Mouse (Mus musculus): ENCODE data around the gene Fbxo44. TPM values are rescaled to one million over a fixed set of nuclear protein-coding genes. Genes with fewer than 3 reads are reported as not detected.

Fbxo44 gene
- 6.9 to 9.2 TPM (median 8.4 TPM) in 4 replicates for total RNA-seq (2023; ENCODE audit: inconsistent age)

DNA sequence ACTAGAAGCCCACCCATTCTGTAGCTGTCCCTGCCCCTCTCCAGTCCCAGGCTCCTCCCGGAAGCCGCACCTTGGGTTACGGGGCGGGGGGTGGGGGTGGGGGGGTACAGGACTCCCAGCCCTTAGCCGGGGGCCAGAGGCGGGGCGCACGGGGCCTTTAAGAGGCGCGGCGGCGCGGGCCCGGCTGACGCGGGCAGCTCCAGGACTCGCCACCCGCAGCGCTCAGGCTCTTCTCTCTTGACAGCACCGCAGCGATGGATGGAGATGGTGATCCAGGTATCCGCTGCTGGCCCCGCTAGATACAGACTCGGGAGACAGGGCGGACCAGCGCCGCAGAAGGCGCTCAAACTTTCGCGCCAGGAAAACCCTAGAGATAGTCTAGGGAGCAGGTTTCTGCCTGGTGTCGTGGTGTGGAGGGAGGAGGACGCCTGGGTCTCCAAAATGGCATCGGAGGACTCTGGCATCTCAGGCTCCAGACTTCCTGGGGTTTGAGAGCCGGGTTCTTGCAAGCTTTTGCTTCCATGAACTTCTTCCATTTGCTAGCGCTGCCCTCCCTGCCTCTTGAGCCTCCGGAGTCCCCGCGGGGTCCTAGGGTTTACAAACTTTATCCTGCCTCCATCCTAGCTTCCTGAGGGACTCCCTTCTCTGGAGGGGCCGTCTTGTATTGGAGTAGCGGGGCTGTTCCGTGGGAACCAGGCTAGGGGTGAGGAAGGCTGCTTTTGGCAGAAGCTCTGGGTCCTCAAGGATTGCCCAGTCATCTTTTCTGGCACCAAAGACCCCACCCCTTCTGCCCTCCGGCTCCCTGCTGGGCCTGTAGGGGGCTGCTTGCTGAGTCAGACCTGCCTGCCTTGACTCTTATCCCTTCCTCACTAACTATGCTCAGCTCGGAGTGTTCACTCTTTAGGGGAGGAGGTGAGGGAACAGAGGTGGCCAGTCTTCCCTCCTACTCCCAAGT lies at the start of gene Fbxo44, which contains the start of gene Fbxo2:
Fbxo44 (minus strand) TSS at position 47 of the 955 bp plus-strand sequence.
Fbxo2 (plus strand) TSS at position 186 of the 955 bp plus-strand sequence.

DNA sequence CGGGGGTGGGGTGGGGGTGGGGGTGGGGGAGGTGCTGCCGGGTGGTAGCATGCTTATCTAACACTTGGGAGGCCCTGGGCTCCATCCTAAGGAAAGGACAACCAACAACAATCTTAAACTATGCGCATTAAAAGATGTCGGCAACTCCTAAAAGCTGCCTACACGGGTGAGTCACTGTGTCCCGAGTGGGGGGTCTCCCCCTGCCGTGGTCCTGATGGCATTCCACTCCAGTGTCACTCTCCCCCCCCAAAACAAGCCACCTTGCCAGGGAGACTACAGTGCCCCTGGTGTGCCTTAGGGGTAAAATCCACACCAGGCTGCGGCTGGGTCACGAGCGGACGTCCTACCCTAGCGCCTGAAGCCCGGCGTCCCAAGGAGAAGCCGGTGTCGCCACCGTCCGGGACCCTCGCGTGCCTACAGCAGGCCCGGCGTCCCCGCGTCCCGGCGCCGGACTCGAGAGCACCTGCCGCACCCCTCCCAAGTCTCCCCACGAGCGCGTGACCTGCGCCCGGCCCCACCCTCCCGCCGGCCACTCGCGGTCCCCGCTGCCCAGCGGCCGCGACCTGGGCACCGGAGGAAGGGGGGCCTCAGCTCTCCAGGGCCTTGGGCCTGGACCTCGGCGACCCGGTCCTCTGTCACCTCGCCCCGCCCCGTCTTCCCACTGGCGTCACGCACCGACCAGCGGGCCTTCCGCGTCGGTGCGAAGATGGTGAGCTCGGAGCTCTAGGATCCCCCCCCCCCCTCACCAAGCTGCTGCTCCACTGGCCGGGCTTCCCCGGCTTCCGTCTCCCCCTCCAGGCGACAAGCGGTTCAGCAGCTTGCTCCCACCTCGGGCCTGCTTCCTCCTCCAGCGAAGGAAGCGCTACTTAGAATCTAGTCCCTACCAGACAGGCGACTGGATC lies 8.8 kb downstream of the Fbxo44 start, which contains the start of gene Fbxo6:
Fbxo6 (minus strand) TSS at position 874 of the 902 bp plus-strand sequence.

DNA sequence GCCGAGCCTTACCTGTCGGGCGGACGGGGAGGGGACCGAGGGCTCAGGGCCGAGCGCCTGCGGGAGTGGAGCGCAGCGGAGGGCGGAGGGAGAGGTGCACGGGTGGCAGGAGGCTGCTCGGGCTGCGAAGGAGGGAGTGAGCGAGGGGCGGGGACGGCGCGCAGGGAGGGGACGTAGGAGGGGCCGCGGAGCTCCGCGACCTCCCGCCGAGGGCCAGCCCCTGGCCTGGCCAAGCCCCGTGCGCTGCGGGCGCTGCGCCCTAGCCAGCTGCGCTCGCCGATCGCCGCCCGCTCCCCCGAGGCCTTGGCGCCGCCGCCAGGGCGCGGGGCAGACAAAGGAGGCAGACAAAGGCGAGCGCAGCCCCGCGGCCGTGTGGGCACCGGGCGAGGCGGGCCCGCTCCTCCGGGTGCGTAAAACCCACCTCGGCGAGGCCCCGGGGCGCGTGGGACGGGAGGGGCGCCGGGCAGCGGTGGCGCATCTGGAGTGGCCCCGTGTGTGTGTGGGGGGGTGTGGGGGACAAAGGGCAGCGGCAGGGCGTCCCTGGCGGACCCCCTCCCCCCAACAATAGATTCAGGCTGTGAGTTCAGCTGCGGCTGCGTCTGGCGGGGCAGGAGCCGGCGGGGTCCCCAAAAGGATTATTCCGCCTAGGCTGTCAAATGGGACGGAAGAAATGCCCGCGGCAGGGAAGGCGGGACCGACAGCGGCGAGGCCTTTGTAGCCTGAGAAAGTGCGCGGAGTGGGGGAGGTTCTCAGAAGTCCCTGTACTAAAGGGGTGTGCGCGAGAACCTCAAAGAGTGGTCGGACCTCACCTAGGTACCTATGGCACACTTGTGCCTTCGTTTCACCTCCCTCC lies 29.5 kb downstream of the Fbxo44 start, which contains the start of gene Draxin:
Draxin (minus strand) TSS at position 138 of the 853 bp plus-strand sequence.

DNA sequence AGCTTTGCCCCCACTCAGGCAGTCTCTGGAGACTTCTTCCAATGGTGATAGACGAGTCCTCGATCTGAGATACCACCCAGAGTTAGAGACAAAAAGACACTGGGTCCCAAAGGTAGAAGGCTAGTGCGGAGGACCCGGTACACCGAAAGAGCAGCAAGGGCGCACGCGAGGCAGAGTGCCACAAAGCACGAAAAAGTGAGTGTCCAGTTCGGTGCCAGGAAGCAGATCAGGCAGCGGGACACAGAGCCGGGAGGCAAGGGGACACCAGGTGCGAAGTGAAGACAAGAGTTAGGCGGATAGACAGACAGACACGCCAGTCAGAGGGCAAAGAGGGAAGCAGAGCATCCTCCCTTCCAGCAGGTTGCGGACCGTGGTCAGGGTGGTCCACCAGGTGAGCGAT lies 30.1 kb downstream of the Fbxo44 start, which contains the start of gene Mad2l2:
Mad2l2 (plus strand) TSS at position 252 of the 400 bp plus-strand sequence.

Other genes starting within 250 kb of the Fbxo44 start
- gene Plod1, start 223.7 kb downstream of the Fbxo44 start, total RNA-seq (2023; ENCODE audit: inconsistent age): 5.7 to 8.3 TPM (median 6.9 TPM) in 4 replicates
- gene 2510039O18Rik, start 219.6 kb downstream of the Fbxo44 start, total RNA-seq (2023; ENCODE audit: inconsistent age): 62.9 to 69.5 TPM (median 66.9 TPM) in 4 replicates
- not detected in 4 replicates for gene Nppb, start 174.7 kb downstream of the Fbxo44 start, total RNA-seq (2023; ENCODE audit: inconsistent age)
- gene Nppa, start 159.8 kb downstream of the Fbxo44 start, total RNA-seq (2023; ENCODE audit: inconsistent age): not detected in 4 replicates
- gene Clcn6, start 121.7 kb downstream of the Fbxo44 start, total RNA-seq (2023; ENCODE audit: inconsistent age): 37.7 to 48.9 TPM (median 41.3 TPM) in 4 replicates
- 14.1 to 18.0 TPM (median 15.4 TPM) in 4 replicates for gene Mthfr, start 121.4 kb downstream of the Fbxo44 start, total RNA-seq (2023; ENCODE audit: inconsistent age)
- gene Agtrap, start 72.5 kb downstream of the Fbxo44 start, total RNA-seq (2023; ENCODE audit: inconsistent age): 10.7 to 19.8 TPM (median 15.4 TPM) in 4 replicates
- gene Mad2l2, start 30.1 kb downstream of the Fbxo44 start, total RNA-seq (2023; ENCODE audit: inconsistent age): 21.2 to 32.6 TPM (median 27.7 TPM) in 4 replicates
- not detected in 4 replicates for gene Draxin, start 29.8 kb downstream of the Fbxo44 start, total RNA-seq (2023; ENCODE audit: inconsistent age)
- 14.8 to 17.0 TPM (median 15.4 TPM) in 4 replicates for gene Fbxo6, start 8.3 kb downstream of the Fbxo44 start, total RNA-seq (2023; ENCODE audit: inconsistent age)
- gene Fbxo2, start 139 bp upstream of the Fbxo44 start, total RNA-seq (2023; ENCODE audit: inconsistent age): not detected in 4 replicates
- gene Disp3, start 127.5 kb upstream of the Fbxo44 start, total RNA-seq (2023; ENCODE audit: inconsistent age): not detected in 4 replicates